Mouse (Mus musculus) hindbrain, embryonic 11.5 days (tissue): ENCODE data around the gene Zbtb18. TPM values are rescaled to one million over a fixed set of nuclear protein-coding genes. Genes with fewer than 3 reads are reported as not detected.
"Not testable (repeated sequence)": the region's sequence is repeated elsewhere in the genome, so short reads cannot be mapped to it uniquely, and the experiment has no call there.

ENCODE experiments used
- ATAC-seq: fragments of 200-750 bp; cut with Nextera tagmentation; 2 replicates; pipeline ENCODE4 v1.8.0; 2017; ENCODE audit warnings: mild to moderate bottlenecking, moderate TSS enrichment, moderate library complexity; ENCODE audit not compliant: low FRiP score
- DNase-seq: peaks from one replicate; pipeline ENCODE4 v3.0.0-alpha.2; 2015; ENCODE audit warnings: low spot score
- H3K27ac ChIP-seq: fragments of 300-500 bp; sonication (generic); 2 replicates; pipeline ENCODE4 v1.5.1; 2014; ENCODE audit warnings: mild to moderate bottlenecking, low read depth, low read length
- H3K27me3 ChIP-seq: fragments of 300-500 bp; sonication (generic); 2 replicates; pipeline ENCODE4 v1.6.1; 2014; ENCODE audit warnings: mild to moderate bottlenecking, low read length, moderate library complexity, mixed read lengths; ENCODE audit not compliant: control insufficient read depth, insufficient read depth
- H3K36me3 ChIP-seq: fragments of 300-500 bp; sonication (generic); 2 replicates; pipeline ENCODE4 v1.6.1; 2014; ENCODE audit warnings: mild to moderate bottlenecking, low read length, moderate library complexity, mixed read lengths; ENCODE audit not compliant: control insufficient read depth, insufficient read depth
- H3K4me1 ChIP-seq: fragments of 300-500 bp; sonication (generic); replicated peaks from 2 replicates; pipeline ENCODE4 v1.6.1; 2014; ENCODE audit warnings: low read length, mixed read lengths; ENCODE audit not compliant: control insufficient read depth, insufficient read depth
- H3K4me2 ChIP-seq: fragments of 300-500 bp; sonication (generic); replicated peaks from 2 replicates; pipeline ENCODE4 v1.6.1; 2014; ENCODE audit warnings: mild to moderate bottlenecking, low read depth, low read length
- H3K4me3 ChIP-seq: fragments of 300-500 bp; sonication (generic); 2 replicates; pipeline ENCODE4 v1.5.1; 2014; ENCODE audit warnings: low read depth, low read length
- H3K9ac ChIP-seq: fragments of 300-500 bp; sonication (generic); 2 replicates; pipeline ENCODE4 v1.6.1; 2014; ENCODE audit warnings: low read depth, low read length
- H3K9me3 ChIP-seq: fragments of 300-500 bp; sonication (generic); 2 replicates; pipeline ENCODE4 v1.6.1; 2016; ENCODE audit warnings: low read length; ENCODE audit not compliant: control insufficient read depth
- WGBS: fragments of 180-500 bp; shearing (Covaris S2); extraction: QIAGEN DNeasy Blood & Tissue Kit; methylation state at CpG from one replicate; pipeline ENCODE4 v1.1.7; 2014; 5-methylcytosine and 5-hydroxymethylcytosine counted together
- polyA plus RNA-seq: library from polyadenylated mRNA; unstranded; fragments of >200 nt; fragmentation: Nextera tagmentation; extraction: Ambion mirVana; gene quantifications from 2 replicates; pipeline ENCODE4 v1.2.1, GENCODE M21; 2014

The Zbtb18 gene
- polyA plus RNA-seq, 1 experiment from 2014 or later: 20.0 TPM

DNA sequence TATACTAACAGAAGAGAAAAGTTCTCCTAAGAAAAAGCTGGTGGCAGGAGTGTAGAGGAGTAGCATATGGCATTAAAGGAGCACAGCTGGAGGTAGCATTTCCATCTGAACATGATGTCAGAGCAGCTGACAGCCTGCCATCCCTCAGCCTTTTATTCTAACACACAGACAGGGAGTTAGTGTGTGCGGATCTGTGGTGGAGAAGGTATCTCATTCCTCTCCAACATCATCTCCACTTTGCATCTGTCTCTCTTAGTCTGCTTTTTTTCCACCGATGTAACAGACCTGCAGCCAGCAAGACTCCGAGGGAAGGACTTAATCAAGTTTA lies 2.3 kb downstream of the Zbtb18 start:
- Histone ChIP-seq H3K9ac (peak overlapping the region; percentile 99), H3K4me1 (peaks cover 16% of the 10 kb centered on the region), H3K36me3 (0 out of 2 replicates have a peak, but pooled peaks cover 4% of the 10 kb centered on the region), H3K27me3 (no peaks in the 10 kb centered on the region), H3K27ac (peak overlapping the region; percentile 100), H3K4me3 (peak overlapping the region; percentile 90), H3K4me2 (peak overlapping the region; percentile 72), H3K9me3 (no peaks in the 10 kb centered on the region)
- 7% methylated on average over 3 of the region's 3 CpGs for WGBS
- ATAC-seq (no peak), DNase-seq (peak; percentile 67)

GRCm38 (mm10) chr1:177444941-177445340 lies 2.8 kb downstream of the Zbtb18 start:
- peak overlapping the region; percentile 99 for H3K9ac ChIP-seq

DNA sequence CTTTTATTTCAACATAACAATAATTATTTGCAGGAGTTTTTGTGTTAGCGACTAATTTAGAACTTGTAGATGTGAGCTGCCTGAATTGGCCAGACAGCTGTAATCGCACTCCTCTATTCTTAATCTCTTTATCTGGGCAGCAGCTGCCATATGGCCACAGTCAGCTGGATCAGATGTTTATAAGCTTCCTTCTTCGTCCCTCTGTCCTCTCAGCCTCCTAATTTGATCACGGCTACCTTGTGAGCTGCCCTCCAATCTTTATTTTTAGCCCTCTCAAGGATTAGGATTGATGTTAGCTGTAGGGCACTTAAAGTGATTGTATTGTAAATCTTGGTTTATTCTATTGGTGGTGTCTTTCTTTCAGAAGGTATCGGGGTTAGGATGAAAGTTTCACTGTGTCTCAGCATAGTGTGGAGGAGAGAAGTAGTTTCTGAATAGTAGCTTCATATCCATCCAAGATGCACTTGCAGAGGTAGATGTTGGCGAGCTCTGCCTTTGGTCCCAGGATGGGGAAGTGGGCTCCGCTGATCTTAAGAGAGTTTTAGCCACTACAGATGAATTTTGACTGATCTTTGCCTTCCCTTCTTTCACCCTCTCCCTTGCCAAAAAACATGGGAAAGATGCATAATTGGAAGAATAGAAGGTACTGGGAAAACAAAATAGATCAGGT lies 3.4 kb downstream of the Zbtb18 start:
- H3K9ac ChIP-seq: peak overlapping the region; percentile 76
- no peaks in the 10 kb centered on the region for H3K27me3 ChIP-seq
- WGBS: 26% methylated on average over 7 of the region's 7 CpGs
- peaks cover 16% of the 10 kb centered on the region for H3K4me1 ChIP-seq
- 0 out of 2 replicates have a peak, but pooled peaks cover 4% of the 10 kb centered on the region for H3K36me3 ChIP-seq
- no peaks in the 10 kb centered on the region for H3K9me3 ChIP-seq
- peak overlapping the region; percentile 90 for H3K4me3 ChIP-seq
- DNase-seq (no peak), ATAC-seq (no peak)
- H3K27ac ChIP-seq: peak overlapping the region; percentile 100
- peak overlapping the region; percentile 50 for H3K4me2 ChIP-seq

More at GRCm38 (mm10) chr1:177444941-177445340, 2.8 kb downstream of the Zbtb18 start:
- ATAC-seq: no peak
- 27% methylated on average over 5 of the region's 5 CpGs for WGBS
- no peaks in the 10 kb centered on the region for H3K27me3 ChIP-seq
- H3K4me2 ChIP-seq: peak overlapping the region; percentile 72
- peaks cover 16% of the 10 kb centered on the region for H3K4me1 ChIP-seq
- no peak for DNase-seq
- H3K27ac ChIP-seq: peak overlapping the region; percentile 100
- H3K9me3 ChIP-seq: no peaks in the 10 kb centered on the region
- H3K36me3 ChIP-seq: 0 out of 2 replicates have a peak, but pooled peaks cover 4% of the 10 kb centered on the region
- peak overlapping the region; percentile 90 for H3K4me3 ChIP-seq

DNA sequence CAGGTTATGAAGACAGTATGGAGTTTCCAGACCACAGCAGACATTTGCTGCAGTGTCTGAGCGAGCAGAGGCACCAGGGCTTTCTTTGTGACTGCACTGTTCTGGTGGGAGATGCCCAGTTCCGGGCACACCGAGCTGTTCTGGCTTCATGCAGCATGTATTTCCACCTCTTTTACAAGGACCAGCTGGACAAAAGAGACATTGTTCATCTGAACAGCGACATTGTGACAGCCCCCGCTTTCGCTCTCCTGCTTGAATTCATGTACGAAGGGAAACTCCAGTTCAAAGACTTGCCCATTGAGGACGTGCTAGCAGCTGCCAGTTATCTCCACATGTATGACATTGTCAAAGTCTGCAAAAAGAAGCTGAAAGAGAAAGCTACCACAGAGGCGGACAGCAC lies 4.9 kb downstream of the Zbtb18 start:
- Histone ChIP-seq H3K9me3 (no peaks in the 10 kb centered on the region), H3K9ac (peak overlapping the region; percentile 72), H3K36me3 (0 out of 2 replicates have a peak, but pooled peaks cover 4% of the 10 kb centered on the region), H3K4me1 (peaks cover 16% of the 10 kb centered on the region), H3K27ac (peak overlapping the region; percentile 88), H3K27me3 (no peaks in the 10 kb centered on the region), H3K4me3 (peak overlapping the region; percentile 90), H3K4me2 (peak overlapping the region; percentile 51)
- WGBS: 5% methylated on average over 9 of the region's 9 CpGs
- DNase-seq (peak; percentile 73), ATAC-seq (peak; percentile 42)

- Histone ChIP-seq H3K9ac (peak overlapping the region; percentile 72), H3K4me2 (peak overlapping the region; percentile 51), H3K9me3 (no peaks in the 10 kb centered on the region), H3K27ac (peak overlapping the region; percentile 88), H3K4me1 (peaks cover 16% of the 10 kb centered on the region), H3K36me3 (0 out of 2 replicates have a peak, but pooled peaks cover 4% of the 10 kb centered on the region), H3K27me3 (no peaks in the 10 kb centered on the region), H3K4me3 (peak overlapping the region; percentile 90)
- WGBS: 28% methylated on average over 12 of the region's 12 CpGs
- peak; percentile 17 for ATAC-seq
- DNase-seq: peak; percentile 65
These were observed 5.5 kb downstream of the Zbtb18 start for GRCm38 (mm10) chr1:177447541-177448111.

GRCm38 (mm10) chr1:177448121-177448561 lies 6.0 kb downstream of the Zbtb18 start:
- Histone ChIP-seq H3K9me3 (no peaks in the 10 kb centered on the region), H3K27ac (peak overlapping the region; percentile 88), H3K4me2 (peak overlapping the region; percentile 51), H3K4me3 (peak overlapping the region; percentile 90), H3K27me3 (no peaks in the 10 kb centered on the region), H3K9ac (peak overlapping the region; percentile 72), H3K4me1 (peaks cover 16% of the 10 kb centered on the region), H3K36me3 (0 out of 2 replicates have a peak, but pooled peaks cover 4% of the 10 kb centered on the region)
- DNase-seq (no peak), ATAC-seq (no peak)
- 72% methylated on average over 25 of the region's 25 CpGs for WGBS

GRCm38 (mm10) chr1:177448921-177449320 lies 6.8 kb downstream of the Zbtb18 start:
- no peak for DNase-seq
- ATAC-seq: no peak
- 39% methylated on average over 2 of the region's 2 CpGs for WGBS
- H3K27me3 ChIP-seq: no peaks in the 10 kb centered on the region
- no peak overlapping the region for H3K27ac ChIP-seq
- H3K9me3 ChIP-seq: no peaks in the 10 kb centered on the region
- no peak overlapping the region for H3K9ac ChIP-seq
- 0 out of 2 replicates have a peak, but pooled peaks cover 4% of the 10 kb centered on the region for H3K36me3 ChIP-seq
- peak overlapping the region; percentile 90 for H3K4me3 ChIP-seq
- H3K4me2 ChIP-seq: peak overlapping the region; percentile 24
- H3K4me1 ChIP-seq: peaks cover 16% of the 10 kb centered on the region

DNA sequence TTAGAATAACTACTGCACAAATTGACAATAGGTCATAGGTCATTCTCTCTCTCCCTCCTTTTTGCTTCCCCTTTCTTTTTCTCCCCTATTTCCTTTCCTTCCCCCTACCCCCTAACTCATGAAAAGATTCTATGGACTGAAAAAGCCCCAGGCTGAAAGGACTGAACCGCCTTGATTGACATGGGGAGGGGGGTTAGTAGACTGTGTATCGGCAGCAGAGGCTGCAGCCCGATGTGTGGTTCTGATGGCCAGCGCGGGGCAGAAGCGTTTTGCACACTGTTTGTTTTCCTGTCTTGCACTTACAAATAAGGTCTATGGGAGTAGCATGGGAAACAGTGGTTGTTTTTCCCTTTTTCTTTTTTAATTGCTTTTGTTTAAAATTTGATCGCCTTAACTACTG lies 7.7 kb downstream of the Zbtb18 start:
- WGBS: 17% methylated on average over 7 of the region's 7 CpGs
- H3K27me3 ChIP-seq, H3K9ac ChIP-seq, H3K36me3 ChIP-seq, H3K27ac ChIP-seq, H3K9me3 ChIP-seq, DNase-seq: not testable (repeated sequence)
- Histone ChIP-seq H3K4me2 (0 out of 2 replicates have a peak overlapping the region, but pooled peaks have one; percentile 11), H3K4me3 (peak overlapping the region; percentile 21; the same call in 1 of the 2 replicates), H3K4me1 (peaks cover 16% of the 10 kb centered on the region)
- peak; percentile 30; the same call in 1 of the 2 replicates for ATAC-seq
